ENCODE assay signal across 14 mouse cellular contexts in genomic region chr17:71091024-71091423, GRCm38 (mm10).
"Had no signal": no experiment of that assay in that cellular context is flagged by ENCODE, and none has a peak within 500 bp of the region (broad histone marks: within the 10 kb centered on the region; RNA-seq: fewer than 3 reads in every experiment).

No protein-coding gene starts in this region.

- H3K9ac ChIP-seq: kidney, embryonic 15.5 days; limb, embryonic 13.5 days; liver, embryonic 13.5 days; neural tube, embryonic 12.5 days; stomach, embryonic 15.5 days had no signal

- H3K27ac ChIP-seq: kidney, embryonic 15.5 days; limb, embryonic 13.5 days; liver, embryonic 13.5 days; midbrain, embryonic 10.5 days; neural tube, embryonic 12.5 days; stomach, embryonic 15.5 days had no signal

- H3K4me2 ChIP-seq: kidney, embryonic 15.5 days; limb, embryonic 13.5 days; liver, embryonic 13.5 days; neural tube, embryonic 12.5 days; stomach, embryonic 15.5 days had no signal

- H3K4me1 ChIP-seq: neural tube, embryonic 12.5 days had no signal

- H3K36me3 ChIP-seq: kidney, embryonic 15.5 days; limb, embryonic 13.5 days; liver, embryonic 13.5 days; midbrain, embryonic 10.5 days; neural tube, embryonic 12.5 days; stomach, embryonic 15.5 days had no signal

- H3K4me3 ChIP-seq: kidney, embryonic 15.5 days; limb, embryonic 13.5 days; liver, embryonic 13.5 days; midbrain, embryonic 10.5 days; neural tube, embryonic 12.5 days; stomach, embryonic 15.5 days had no signal

- H3K9me3 ChIP-seq: kidney, embryonic 15.5 days; limb, embryonic 13.5 days; liver, embryonic 13.5 days; midbrain, embryonic 10.5 days; neural tube, embryonic 12.5 days; stomach, embryonic 15.5 days had no signal

- H3K27me3 ChIP-seq: kidney, embryonic 15.5 days; limb, embryonic 13.5 days; liver, embryonic 13.5 days; neural tube, embryonic 12.5 days; stomach, embryonic 15.5 days had no signal

- DNase-seq: kidney, postnatal 14 days; left cerebral cortex, postnatal 4 days; liver, embryonic 13.5 days; lung, adult 2 months; lung, postnatal 10 days; lung, postnatal 4 days; midbrain, embryonic 14.5 days; thymus, adult 2 months; thymus, postnatal 25 days had no signal
